Mouse (Mus musculus) cerebellum, adult 18-20 months (tissue): ENCODE measurements at regions not wholly inside any gene's neighbourhood (a gene's known extent, or its start where the extent isn't known, plus 50 kb on each side); places are given as distances from the start of the nearest gene placed in this dataset.
A peak's percentile ranks its signal among the peaks of the same experiment; 100 is the strongest.
"Not testable (repeated sequence)": the region's sequence is repeated elsewhere in the genome, so short reads cannot be mapped to it uniquely, and the experiment has no call there.

Source experiments
- DNase-seq, 2 experiments: peaks; one replicate each; pipeline ENCODE4 v3.0.0; 2021

- DNase-seq = no peak
These were observed 191.7 kb downstream of the Tprg start for GRCm38 (mm10) chr16:25478300-25478699.

GRCm38 (mm10) chr16:25483831-25484254, 197.2 kb downstream of the Tprg start:
- DNase-seq = no peak

GRCm38 (mm10) chr16:25485007-25485406, 198.4 kb downstream of the Tprg start:
- DNase-seq = no peak

GRCm38 (mm10) chr16:25486477-25487094, 197.0 kb upstream of the Trp63 start:
- DNase-seq = no peak

GRCm38 (mm10) chr16:25490847-25491246, 192.7 kb upstream of the Trp63 start:
- no peak for DNase-seq

GRCm38 (mm10) chr16:25494153-25494552, 189.4 kb upstream of the Trp63 start:
- DNase-seq = no peak

GRCm38 (mm10) chr16:25495586-25496196, 187.9 kb upstream of the Trp63 start:
- no peak for DNase-seq

- no peak for DNase-seq
These were observed 178.7 kb upstream of the Trp63 start for GRCm38 (mm10) chr16:25504829-25505228.

- no peak for DNase-seq
These were observed 166.3 kb upstream of the Trp63 start for GRCm38 (mm10) chr16:25517114-25517868.

- DNase-seq = not testable (repeated sequence)
These were observed 160.4 kb upstream of the Trp63 start for GRCm38 (mm10) chr16:25523141-25523540.

- no peak for DNase-seq
These were observed 159.9 kb upstream of the Trp63 start for GRCm38 (mm10) chr16:25523621-25524020.

GRCm38 (mm10) chr16:25527850-25528249, 155.7 kb upstream of the Trp63 start:
- no peak for DNase-seq

- DNase-seq = no peak
These were observed 155.2 kb upstream of the Trp63 start for GRCm38 (mm10) chr16:25528313-25528712.

GRCm38 (mm10) chr16:25529681-25530080, 153.9 kb upstream of the Trp63 start:
- DNase-seq = peak in 1 of 2 experiments; percentile 9

GRCm38 (mm10) chr16:25531761-25532336, 151.7 kb upstream of the Trp63 start:
- no peak for DNase-seq

GRCm38 (mm10) chr16:25532519-25533205, 150.9 kb upstream of the Trp63 start:
- DNase-seq = no peak

GRCm38 (mm10) chr16:25533206-25533580, 150.4 kb upstream of the Trp63 start:
- peak; percentile 20 to 31 for DNase-seq

- no peak for DNase-seq
These were observed 147.0 kb upstream of the Trp63 start for GRCm38 (mm10) chr16:25536550-25536949.

- DNase-seq = no peak
These were observed 133.9 kb upstream of the Trp63 start for GRCm38 (mm10) chr16:25549542-25550110.

- DNase-seq = no peak
These were observed 126.4 kb upstream of the Trp63 start for GRCm38 (mm10) chr16:25557181-25557580.

- DNase-seq = no peak
These were observed 103.3 kb upstream of the Trp63 start for GRCm38 (mm10) chr16:25580216-25580615.

- DNase-seq = no peak
These were observed 99.1 kb upstream of the Trp63 start for GRCm38 (mm10) chr16:25584337-25585069.
